Mouse (Mus musculus): ENCODE data around the gene Rpl27a.

Gene Rpl27a

GRCm38 (mm10) chr7:109525740-109526663 lies 7.1 kb downstream of the Rpl27a start:
- DNase-seq: no peak

DNA sequence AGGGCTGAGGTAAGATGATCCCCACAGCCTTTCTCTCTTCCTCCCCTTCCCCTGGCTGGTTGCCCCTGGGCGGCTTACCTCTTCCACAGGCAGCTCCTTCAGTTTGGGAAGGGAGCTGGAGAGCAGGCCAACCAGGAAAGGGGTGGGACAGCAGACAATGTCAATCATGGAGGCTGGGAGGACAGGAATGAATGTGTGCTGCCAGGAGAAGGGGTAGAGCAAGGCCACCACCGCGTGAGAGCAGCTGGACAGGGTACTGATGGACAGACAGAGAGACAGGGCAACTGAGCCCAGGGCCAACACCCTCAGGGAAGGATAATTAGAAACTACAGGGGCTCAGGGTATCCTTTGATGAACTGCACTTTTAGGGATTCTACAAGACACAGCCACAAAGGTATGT lies 8.6 kb downstream of the Rpl27a start:
- DNase-seq: no peak

DNA sequence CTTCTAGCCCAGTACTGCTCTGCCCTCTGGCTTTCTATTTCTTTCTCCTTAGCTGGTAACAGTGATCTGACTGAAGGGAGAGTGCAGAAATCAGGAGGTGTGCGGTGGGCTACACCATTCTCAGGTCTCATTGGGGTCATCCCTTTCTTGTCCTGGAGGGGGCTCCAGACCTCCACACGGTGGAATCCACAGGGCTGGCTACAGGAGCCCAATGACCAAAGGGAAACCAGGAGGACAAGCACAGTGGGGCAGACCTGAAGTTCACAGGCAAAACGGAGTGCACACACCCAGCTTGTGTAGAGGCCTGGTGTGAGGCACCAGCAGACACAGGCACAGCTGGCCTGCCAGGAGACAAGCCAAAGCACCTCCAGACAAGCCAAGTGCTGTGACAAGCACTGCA lies 9.4 kb downstream of the Rpl27a start:
- peak; percentile 38 for DNase-seq

DNA sequence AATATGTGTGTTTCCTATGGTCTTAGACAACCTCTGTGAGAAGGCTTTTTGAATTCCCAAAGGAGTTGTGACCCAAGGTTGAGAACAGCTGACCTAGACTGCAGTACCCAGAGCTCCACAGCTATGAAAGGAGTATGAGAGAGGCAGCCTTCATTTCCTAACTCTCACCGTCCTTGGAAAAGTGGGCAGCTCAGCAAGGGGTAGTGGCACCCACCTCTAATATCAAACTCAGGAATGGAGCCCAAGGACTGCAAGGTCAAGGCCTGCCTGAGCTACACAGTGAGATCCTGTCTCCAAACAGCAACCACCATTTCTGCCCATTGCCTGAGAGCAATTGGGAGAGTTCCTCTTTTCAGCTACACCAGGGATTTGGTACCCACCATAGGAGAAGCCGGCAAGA lies 10.8 kb downstream of the Rpl27a start:
- no peak for DNase-seq

DNA sequence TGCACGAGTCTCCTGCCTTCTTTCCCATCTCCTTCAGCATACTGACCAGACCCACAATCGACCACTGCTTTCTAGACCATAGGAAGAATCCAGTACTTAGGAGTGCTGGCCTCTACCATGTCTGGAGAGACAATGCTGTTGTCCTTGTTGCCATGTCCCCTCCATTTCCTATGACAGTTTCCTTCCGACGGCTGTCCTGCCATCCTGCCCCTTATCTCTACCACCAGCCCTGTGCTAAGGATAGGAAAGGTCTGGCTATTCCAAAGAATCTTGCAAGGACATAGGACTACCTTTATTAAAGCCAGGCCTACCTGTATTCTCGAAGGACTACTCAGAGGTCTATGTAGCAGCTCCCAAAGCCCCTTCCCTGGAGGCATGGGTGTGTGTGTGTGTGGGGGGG lies 12.6 kb downstream of the Rpl27a start:
- DNase-seq: no peak

- DNase-seq: no peak
These were observed 13.7 kb downstream of the Rpl27a start for GRCm38 (mm10) chr7:109532691-109533090.

DNA sequence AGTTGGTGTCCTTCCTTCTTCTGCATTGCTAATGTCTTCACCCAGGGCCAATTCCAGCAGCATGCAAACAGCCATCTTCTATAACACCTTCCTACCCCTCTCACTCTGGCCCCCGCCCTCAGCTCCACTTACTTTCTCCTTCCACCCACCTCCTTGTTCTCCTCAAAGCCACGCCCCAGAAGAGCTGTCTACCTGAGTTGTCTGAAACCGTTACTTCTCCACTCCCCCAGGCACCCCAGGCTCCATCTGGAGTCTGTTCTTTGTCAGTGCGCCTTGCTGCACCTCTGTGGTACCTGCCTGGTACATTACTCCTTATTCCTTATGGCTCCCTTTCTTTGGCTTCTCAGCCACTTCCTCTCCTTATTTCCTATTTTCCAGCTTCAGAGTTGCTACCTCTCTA lies 14.2 kb downstream of the Rpl27a start:
- DNase-seq: no peak

DNA sequence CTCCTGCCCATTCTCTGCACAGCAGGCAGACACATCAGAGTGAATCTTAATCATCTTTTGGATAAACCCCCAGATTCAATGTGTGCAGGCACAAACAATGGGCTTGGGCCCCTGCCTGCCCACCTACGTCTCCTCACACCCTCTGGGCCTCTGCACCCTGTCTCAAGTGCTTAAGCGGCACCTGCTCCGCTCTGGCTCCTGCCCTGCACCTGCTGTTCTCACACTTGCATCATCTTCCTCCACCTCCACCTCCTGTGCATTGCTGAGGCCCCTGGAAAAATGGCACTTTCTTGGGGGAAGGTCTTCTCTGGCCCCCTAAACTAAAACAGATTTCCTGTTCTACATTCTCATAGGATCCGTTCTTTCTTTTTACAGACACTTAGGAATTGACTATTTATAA lies 14.9 kb downstream of the Rpl27a start:
- DNase-seq: no peak

DNA sequence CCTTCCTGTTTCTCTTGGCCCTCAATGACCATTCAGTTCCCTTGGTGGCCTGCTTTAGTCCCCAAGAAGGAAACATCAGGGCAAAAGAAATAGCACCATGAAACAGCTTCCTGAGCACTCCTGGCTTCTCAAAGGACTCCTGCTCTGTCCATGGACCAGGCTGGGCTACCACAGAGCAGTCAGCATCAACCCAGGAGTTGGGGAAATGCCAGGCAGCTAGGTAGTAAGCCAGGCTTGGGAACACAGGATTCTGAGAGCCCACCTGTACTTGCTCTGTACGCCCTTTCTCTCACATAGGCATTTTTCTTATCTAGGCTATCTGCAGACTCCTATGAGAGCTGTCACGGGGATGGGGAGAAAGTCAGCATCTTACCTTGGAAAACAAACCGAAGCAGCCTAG lies 16.0 kb downstream of the Rpl27a start:
- no peak for DNase-seq

DNA sequence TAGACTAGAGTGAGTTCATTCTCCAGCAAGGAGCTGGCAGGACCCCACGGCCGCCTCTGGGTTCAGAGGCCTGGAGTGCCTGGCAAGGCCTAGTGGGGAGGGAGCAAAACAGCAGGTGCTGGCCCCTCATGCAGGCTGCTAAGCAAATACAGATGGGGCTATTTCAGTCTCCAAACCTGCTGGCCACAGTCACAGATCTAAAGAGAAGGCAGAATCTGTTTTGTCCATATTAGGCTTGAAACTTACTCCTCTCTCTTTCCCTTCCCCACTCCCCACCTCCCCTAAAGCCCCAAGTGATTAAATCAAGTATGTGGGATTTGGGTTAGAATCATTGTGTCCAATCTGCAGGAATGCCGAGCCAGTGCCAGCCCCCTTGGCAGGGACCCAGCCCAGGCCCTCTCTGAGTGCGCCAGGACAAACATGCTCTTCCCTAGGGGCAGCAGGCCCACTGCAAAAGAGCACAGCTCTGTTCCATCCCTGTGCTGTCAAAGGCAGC lies 17.6 kb downstream of the Rpl27a start:
- no peak for DNase-seq

DNA sequence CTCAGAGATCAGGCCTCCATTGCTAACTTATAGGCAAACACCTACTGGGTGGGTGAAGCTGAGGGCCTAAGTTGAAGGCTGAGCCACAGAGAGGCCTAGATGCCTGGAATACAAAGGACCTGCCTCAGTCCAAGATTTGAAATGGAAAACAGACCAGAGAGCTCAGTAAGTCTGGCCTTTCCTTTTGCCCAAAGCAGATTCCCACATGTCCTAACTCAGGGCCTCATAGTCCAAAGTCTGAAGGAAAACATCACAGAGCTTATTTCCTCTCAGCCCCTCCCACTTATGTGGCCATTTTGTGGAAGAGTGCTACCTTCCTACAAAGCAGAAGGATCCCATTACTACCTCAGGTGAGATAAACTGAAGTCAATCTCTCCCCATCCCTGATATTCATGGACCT lies 22.0 kb downstream of the Rpl27a start:
- no peak for DNase-seq

- DNase-seq: no peak
These were observed 22.8 kb downstream of the Rpl27a start for GRCm38 (mm10) chr7:109541609-109542363.

DNA sequence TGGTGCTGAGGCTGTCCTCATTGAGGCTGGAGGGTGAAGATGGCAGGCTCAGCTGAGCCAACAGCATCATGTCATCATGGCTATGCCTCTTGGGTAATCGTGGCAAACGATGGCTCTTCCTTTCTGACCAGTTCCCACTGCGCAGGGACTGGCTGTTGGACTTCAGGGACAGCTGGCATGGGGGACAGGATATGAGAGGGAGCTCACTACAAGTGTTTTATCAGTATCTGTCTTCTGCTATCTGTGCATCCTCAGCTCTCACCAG lies 23.3 kb downstream of the Rpl27a start:
- no peak for DNase-seq

DNA sequence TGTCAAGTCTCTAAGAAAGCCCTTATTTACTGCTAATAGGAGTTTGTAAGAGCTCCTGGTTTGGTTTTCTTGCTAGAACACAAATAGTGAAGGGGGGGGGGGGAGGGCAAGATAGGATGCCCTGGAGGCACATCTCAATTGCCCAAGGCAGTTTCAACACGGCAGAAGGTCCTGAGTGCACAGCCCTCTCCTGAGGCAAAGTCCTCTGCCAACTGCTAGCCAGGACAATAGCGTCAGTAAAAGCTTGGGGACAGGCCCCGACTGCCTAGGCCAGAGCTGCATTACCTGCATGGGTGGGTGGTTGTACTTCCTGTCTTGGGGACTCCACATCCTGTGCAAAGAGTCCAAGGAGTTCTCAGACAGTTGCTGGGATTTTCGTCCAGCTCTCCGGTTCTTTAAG lies 25.8 kb downstream of the Rpl27a start:
- no peak for DNase-seq

GRCm38 (mm10) chr7:109545255-109545993 lies 26.5 kb downstream of the Rpl27a start:
- DNase-seq: no peak

DNA sequence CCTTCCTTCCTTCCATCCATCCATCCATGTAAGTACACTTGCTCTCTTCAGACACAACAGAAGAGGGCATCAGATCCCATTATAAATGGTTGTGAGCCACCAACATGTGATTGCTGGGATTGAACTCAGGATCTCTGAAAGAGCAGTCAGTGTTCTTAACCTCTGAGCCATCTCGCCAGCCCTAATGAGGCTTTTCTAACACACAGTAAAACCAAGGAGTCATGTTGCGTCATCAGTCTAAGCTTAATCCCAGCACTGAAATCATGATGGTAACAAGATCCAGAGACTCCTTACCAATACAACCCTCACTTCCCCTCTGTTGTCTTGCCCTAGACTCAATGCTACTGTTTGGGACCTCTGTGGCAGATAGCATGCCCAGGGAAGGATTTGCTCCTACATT lies 27.2 kb downstream of the Rpl27a start:
- no peak for DNase-seq

DNA sequence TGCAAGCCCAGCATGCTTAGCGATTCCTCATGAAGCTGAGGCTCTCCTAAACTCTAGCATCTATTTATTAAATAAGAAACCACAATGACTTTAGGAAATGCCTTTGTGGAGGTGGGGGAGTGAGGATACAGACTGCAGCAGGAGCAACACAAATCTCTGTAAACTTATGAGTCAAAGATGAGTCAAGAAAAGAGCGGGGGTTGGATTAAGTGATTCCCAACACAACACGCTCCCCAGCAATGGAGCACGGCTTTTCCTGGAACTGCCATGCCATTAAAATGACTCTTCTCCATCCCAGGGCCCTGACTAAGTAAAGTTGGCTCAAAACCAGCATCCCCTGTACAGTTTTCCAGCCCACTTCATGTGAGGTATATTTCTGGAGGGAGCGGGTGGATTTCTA lies 27.8 kb downstream of the Rpl27a start:
- DNase-seq: no peak

GRCm38 (mm10) chr7:109559536-109559935 lies 40.6 kb downstream of the Rpl27a start:
- no peak for DNase-seq

DNA sequence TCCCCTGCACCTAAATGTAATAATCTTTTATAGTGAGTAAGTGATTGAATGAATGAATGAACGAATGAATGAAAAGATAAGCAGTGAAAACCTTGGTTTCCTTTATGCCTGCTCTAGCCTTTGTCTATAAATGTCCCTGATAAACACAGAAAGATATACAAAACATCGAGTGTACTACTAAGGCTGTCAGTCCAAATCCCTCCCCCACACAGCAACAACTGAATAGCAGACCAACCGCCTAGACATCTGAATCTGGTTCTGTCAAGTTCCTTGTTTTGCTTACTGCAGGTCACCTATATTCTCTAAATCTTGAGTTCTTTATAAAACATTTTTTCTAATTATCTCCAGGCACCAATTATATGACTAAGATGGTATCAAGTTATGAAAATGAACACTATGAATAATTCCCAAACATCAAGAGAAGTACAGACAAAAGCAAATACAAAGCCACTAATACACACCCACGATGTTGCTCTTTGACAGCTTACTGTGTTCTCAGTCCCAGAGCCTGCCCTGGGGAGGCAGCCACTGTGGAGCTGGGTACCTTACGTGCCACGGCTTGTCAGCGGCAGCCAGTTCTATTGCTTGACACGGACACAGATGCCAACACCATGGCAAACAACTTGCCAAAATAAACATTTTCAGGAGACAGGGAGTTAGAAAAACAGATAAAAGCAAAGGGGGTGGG lies 42.7 kb downstream of the Rpl27a start:
- DNase-seq: no peak

DNA sequence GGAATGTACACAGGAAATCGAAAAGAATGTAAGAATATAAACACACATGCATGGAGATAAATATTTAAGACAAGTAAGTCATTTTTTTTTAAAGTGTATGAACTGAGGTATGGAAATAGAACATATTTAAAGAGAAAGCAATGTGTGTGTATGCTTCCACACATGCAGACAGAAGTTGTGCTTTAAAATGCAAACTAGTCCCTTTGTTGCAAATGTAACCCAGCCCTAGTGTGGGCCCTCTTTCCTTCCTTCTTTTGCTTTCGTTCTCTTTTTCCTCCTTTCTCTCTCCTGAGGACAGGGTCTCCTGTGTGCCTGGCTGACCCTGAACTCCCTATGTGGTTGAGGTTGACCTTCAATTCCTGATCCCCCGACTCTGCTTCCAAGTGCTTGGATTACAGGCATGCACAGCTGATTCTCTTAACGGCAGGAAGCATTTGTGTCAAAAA lies 43.2 kb downstream of the Rpl27a start:
- DNase-seq: no peak

DNA sequence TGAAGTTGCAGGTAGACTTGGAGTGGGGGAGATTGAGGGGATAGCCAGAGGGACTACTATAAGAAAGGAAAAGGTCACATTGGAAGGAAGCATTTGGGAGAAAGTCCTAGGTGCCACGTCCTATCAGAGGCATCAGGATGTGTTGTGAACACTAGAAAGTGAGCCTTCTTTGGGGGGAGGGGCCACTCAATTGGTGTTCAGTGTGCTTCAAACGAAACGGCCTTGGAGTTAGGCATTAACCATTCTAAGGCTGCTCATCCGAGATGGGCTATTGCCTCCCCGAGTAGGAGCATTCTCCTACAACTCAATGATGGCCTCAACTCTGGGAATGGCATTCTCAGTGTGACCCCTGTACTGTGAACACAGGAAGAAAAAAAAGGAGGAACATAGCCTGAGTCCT lies 43.7 kb downstream of the Rpl27a start:
- no peak for DNase-seq

DNA sequence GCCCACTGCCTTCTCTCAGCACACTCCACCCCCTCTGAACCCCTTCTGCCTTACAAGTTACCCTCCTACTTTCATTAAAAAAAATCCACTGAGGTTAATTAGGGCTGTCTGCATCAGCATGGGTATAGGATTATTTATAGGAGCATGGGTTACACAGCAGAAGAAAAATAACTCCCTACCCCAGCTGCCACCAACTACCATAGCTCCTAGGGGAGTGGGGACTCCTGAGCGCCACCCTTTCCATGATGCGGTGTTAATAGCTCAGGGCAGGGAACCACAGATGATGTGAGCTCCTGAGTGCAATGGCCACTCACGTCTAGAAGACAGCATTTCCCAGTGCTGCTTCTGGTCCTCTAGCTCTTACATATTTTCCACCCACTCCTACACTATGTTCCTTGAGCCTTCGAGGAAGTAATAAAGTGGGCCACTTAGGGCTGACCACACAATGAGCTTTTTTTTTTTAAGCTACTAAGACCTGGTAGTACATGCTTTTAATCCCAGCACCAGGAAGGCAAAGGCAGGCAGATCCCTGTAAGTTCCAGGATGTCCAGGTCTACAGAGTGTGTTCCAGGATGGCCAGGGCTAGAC lies 44.9 kb downstream of the Rpl27a start:
- no peak for DNase-seq

- DNase-seq: no peak
These were observed 47.4 kb downstream of the Rpl27a start for GRCm38 (mm10) chr7:109566327-109566726.

All from liver (tissue).